Mouse (Mus musculus) olfactory bulb, adult 2 months (tissue): ENCODE results near the gene Rbbp4. TPM values are rescaled to one million over a fixed set of nuclear protein-coding genes. Genes with fewer than 3 reads are reported as not detected.

Source experiments
- H3K27ac ChIP-seq: fragments of 200-500 bp; 2 replicates; pipeline ENCODE4 v1.5.1; 2012; ENCODE audit warnings: low read depth, low read length; ENCODE audit not compliant: insufficient read depth
- H3K4me1 ChIP-seq: fragments of 200-500 bp; 2 replicates; pipeline ENCODE4 v1.6.1; 2012; ENCODE audit warnings: low read length; ENCODE audit not compliant: control insufficient read depth, insufficient read depth
- H3K4me3 ChIP-seq: fragments of 200-500 bp; 2 replicates; pipeline ENCODE4 v1.5.1; 2012; ENCODE audit warnings: mild to moderate bottlenecking, low read depth, low read length, moderate library complexity; ENCODE audit not compliant: insufficient read depth
- CTCF ChIP-seq: fragments of 200-500 bp; IDR thresholded peaks from 2 replicates; pipeline ENCODE4 v1.5.1; 2012; ENCODE audit warnings: low read depth, mild to moderate bottlenecking, low read length, moderate library complexity; ENCODE audit not compliant: insufficient read depth
- POLR2A ChIP-seq: fragments of 200-500 bp; IDR thresholded peaks from 2 replicates; pipeline ENCODE4 v1.6.1; 2012; ENCODE audit warnings: mild to moderate bottlenecking, low read depth, low read length, moderate library complexity; ENCODE audit not compliant: insufficient read depth
- WGBS: fragments of 180-500 bp; shearing (Covaris S2); methylation state at CpG from one replicate; pipeline ENCODE4 v1.1.7; 2018; 5-methylcytosine and 5-hydroxymethylcytosine counted together
- polyA plus RNA-seq: library from polyadenylated mRNA; stranded (reverse); fragments of >200 nt; gene quantifications from 2 replicates; pipeline ENCODE4 v1.2.4, GENCODE M21; 2012; ENCODE audit warnings: low replicate concordance; ENCODE audit not compliant: missing spikeins, insufficient read depth, insufficient read length

Rbbp4 gene
- polyA plus RNA-seq, 1 experiment, result not detected

DNA sequence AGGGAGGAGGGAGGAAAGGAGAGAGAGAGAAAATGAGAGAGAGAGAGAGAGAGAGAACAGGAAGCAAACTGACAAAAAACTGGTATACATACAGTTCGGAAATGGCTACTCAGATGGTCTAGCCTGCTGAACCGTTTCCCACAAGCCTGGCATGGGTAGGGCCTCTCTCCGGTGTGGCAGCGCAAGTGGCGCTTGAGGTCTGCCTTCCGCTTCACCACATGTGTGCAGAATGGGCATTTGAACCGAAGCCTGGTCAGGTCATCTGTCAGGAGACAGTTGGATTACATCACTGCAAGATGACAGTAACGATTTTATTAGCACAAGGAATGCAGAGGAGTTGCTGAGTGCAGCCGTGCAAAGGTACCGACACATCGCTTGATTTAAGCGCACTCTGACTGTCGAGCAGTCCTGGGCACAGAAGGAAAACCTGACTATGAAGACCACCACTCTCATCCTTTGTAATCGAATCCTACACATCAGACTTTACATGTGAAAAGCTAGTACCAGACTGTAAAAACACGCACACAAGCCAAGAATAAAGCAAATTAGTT, 22.5 kb upstream of the Rbbp4 start:
- no peak overlapping the region for H3K4me3 ChIP-seq
- peaks cover 6% of the 10 kb centered on the region for H3K4me1 ChIP-seq
- WGBS, result 90% methylated on average over 15 of the region's 15 CpGs
- TF ChIP-seq POLR2A (no peak), CTCF (no peak)
- no peak overlapping the region for H3K27ac ChIP-seq

DNA sequence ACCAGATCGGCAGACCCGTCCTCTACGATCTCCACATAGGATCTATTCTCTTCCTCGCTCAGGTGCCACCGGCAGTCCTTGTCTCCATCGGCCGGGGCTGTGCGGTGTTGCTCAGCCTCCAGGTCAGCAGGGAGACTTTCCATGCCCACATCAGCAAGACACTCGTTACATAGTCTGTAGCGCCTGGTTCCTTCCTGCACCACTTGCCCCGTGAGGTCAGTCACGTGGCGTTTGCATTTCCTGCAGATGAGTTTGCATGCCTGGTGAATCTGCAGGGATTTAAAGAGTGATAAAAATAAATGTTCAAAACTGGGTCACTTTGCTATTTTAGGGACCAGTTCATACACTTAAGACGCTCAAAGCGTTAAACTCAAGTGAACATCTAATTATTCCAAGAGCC, 19.1 kb upstream of the Rbbp4 start:
- 51% methylated on average over 15 of the region's 15 CpGs for WGBS
- H3K27ac ChIP-seq, result no peak overlapping the region
- H3K4me1 ChIP-seq, result peaks cover 10% of the 10 kb centered on the region
- TF ChIP-seq CTCF (no peak), POLR2A (no peak)
- H3K4me3 ChIP-seq, result no peak overlapping the region

DNA sequence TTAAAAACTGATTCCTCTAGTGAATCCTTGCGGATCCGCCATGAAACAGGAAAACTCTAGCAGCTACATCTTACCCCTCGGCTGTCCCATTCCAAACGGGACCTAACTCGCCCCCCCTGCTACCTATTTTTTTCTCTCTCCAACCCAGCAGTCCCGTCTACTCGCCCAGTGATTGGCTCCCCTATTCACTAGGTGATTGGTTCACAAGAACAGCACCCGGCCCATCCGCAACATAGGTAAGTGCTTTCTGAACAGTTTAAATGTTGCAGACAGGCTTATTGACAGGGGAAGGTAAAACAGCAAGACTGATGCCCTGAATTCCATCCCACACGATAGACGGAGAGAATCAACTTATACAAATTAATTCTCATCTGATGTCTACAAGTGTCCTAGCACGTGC, 18.0 kb upstream of the Rbbp4 start:
- H3K4me3 ChIP-seq, result no peak overlapping the region
- H3K4me1 ChIP-seq, result peaks cover 10% of the 10 kb centered on the region
- no peak overlapping the region for H3K27ac ChIP-seq
- no peak for TF ChIP-seq CTCF
- 88% methylated on average over 12 of the region's 12 CpGs for whole genome bisulfite sequencing

DNA sequence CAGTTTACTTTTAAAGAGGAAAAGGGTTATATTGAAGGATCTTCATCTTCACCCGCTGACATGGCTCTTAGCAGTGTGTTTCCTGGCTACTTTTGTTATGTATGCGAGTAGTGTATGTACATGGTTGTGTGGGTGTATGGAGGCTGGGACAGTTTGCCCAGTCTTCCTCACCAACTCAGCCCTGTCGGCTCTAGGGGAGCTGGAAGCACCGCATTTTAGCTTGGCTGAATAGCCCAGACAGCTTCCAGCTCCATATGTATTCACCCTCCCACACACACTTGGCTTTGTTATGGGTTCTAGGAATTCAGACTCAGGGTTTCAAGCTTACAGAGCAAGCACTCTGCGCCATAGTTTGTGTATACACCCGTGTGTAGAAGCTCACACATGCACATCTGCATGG, 15.9 kb upstream of the Rbbp4 start:
- Histone ChIP-seq H3K27ac (no peak overlapping the region), H3K4me1 (peaks cover 14% of the 10 kb centered on the region), H3K4me3 (no peak overlapping the region)
- TF ChIP-seq CTCF, result no peak
- TF ChIP-seq POLR2A, result no peak
- 55% methylated on average over 6 of the region's 6 CpGs for WGBS

DNA sequence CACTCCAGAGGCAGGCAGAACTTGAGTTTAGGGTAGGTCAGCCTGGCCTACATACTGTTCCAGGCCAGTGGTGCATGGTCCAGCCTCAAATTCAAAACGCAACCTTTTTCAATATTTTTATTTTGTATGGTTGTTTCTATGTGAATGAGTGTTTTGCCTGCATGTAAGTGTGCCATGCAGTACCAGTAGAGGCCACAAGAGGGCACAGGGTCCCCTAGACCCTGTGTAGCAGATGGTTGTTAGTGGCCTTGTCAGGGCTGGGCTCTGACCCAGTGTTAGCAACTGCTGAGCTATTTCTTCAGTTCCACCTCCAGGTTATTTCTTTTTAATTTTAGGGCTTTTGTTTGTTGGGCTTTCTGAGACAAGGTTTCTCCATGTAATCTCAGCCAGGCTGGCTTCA, 15.5 kb upstream of the Rbbp4 start:
- no peak for TF ChIP-seq POLR2A
- peak; percentile 39; the same call in 1 of the 2 replicates for TF ChIP-seq CTCF
- H3K27ac ChIP-seq, result no peak overlapping the region
- no peak overlapping the region for H3K4me3 ChIP-seq
- peaks cover 14% of the 10 kb centered on the region for H3K4me1 ChIP-seq
- 15% methylated on average over 1 of the region's 1 CpGs for WGBS

DNA sequence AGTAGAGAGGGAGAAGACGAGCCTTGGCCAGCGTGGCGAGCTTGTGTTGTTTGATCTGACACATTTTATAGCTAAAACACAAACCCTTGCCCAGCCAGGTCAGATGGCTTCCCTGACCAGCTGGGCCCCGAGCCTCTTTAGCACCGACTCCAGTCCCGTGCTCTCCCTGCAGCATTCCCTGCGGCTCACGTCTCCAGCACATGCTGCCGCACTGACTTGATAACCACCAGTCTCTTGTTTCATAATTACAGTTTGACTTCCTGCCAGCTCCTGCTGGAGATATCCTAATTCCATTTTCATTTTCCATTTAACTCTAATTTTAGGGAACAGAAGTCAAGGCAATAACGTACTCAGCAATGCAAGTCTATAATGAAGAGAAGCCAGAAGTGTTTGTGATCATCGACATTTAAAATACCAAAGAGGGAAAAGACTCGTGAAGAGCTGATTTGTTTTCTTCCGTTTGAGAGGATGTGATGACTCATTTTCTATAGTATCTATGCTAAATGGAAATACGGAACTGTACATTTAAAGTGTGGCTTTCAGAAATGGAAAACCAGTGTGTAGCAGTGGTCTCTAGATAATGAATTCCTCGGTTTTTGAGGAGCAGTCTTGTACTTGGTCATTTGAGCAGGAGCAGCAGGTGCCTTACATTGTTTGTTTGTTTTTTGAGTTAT, 11.4 kb upstream of the Rbbp4 start:
- peaks cover 8% of the 10 kb centered on the region for H3K4me1 ChIP-seq
- 0 out of 2 replicates have a peak overlapping the region, but pooled peaks have one; percentile 35 for H3K27ac ChIP-seq
- H3K4me3 ChIP-seq, result no peak overlapping the region
- TF ChIP-seq CTCF, result no peak
- no peak for TF ChIP-seq POLR2A
- WGBS, result 37% methylated on average over 15 of the region's 15 CpGs

DNA sequence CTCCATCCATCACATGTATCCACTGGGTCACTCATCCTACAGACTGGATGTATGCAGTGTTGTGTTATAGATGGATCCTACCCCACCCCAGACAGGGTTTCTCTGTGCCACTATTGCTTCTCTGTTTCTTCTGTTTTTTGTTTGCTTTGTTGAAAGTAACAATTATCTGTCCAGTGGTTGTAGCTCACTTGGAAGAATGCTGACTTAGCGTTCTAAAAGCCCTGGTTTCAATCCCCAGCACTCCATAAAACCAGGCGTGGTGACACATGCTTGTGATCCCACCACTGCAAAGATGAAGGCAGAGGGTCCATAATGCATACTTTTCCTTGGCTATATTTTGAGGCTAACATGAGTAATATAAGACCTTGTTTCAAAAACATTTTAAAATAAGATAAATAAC, 7.5 kb upstream of the Rbbp4 start:
- WGBS, result 93% methylated on average over 2 of the region's 2 CpGs
- H3K4me1 ChIP-seq, result peaks cover 3% of the 10 kb centered on the region
- H3K4me3 ChIP-seq, result no peak overlapping the region
- H3K27ac ChIP-seq, result no peak overlapping the region
- no peak for TF ChIP-seq POLR2A
- no peak for TF ChIP-seq CTCF

DNA sequence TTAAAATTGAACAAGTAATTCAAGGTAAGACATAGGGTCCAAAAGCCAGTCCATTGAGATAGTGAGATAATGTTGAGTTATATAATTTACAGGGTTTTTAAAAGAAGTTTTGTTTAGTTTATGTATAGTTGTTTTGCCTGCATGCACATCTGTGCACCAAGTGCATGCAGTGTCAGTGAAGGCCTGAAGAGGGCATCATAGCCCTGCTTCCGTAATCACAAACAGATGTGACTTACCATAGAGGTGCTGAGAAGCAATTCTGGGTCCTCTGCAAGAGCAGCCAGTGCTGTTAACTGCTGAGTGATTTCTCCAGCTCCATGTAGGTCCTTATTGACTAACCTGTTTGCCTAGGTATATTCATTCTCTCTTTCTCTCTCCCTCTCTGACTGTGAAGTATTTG, 6.7 kb upstream of the Rbbp4 start:
- WGBS, result 96% methylated on average over 1 of the region's 1 CpGs
- Histone ChIP-seq H3K27ac (no peak overlapping the region), H3K4me1 (peaks cover 3% of the 10 kb centered on the region), H3K4me3 (no peak overlapping the region)
- TF ChIP-seq POLR2A, result no peak
- TF ChIP-seq CTCF, result no peak

DNA sequence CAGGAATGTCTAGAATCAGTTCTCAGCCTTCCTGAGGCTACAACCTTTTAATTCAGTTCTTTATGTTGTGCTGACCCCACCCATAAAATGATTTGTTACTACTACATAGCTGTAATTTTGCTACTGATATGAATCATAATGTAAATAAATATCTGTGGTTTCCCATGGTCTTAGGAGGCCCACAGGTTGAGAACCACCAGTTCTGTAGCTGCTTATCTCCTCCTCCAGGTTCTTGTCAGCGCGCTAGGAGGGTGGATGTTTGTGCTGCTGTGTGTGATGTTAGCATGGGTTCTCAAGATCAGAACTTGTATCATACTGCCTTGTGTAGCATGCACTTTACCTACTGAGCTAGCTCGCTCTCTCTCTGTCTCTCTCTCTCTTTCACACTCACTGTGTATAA, 4.6 kb upstream of the Rbbp4 start:
- H3K4me3 ChIP-seq, result no peak overlapping the region
- no peak overlapping the region for H3K27ac ChIP-seq
- 97% methylated on average over 3 of the region's 3 CpGs for WGBS
- no peaks in the 10 kb centered on the region for H3K4me1 ChIP-seq
- no peak for TF ChIP-seq POLR2A
- TF ChIP-seq CTCF, result no peak
